Comparison of ENCODE assay signal across 8 mouse cellular contexts in the genomic region with DNA sequence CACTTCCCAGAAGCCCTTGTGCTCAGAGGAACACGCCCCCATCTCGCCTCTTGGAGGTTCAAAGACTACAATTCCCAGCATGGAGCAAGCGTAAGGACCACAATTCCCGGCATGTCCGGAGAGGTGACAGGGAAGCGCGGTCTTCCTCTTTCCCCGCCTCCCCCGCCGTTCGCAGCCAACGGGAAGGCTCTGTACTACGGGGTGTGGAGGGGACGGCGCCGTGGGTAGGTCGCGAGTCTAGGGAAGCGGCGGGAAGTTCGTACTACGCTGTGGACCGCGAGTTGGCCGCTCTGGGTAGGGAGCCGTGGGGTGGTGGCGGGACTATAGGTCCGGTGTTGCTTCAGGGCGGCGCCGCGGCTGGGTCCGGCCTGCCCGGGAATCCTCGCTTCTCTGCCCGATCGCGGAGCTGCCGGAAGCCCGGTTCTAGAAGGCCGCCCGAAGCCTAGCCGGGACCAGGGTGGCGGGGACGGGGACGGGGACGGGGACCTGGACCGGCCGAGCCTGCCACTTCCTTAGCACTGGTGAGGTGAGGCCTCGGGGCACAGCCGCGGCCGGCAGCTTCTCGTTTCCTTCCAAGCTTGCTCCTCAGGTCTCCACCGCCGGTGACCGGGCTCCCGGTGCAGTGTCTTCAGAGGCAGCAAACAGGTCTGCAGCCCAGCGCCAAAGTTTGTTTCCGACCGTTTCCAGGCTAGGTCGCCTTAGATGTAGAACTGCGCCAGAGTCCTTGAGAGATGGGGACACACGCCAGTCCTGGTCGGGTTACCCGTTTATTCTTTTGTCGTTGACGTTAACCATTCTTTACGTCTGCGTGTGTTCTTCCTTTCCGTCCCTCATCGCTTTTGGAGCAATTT. TPM values are rescaled to one million over a fixed set of nuclear protein-coding genes. Genes with fewer than 3 reads are reported as not detected.
DNase-seq lines count a peak whose midpoint lies in the region; ATAC-seq and TF ChIP-seq lines count a peak whose summit lies in the region.

A gene (plus strand): TSS at position 164 of the 851 bp plus-strand sequence.

- H3K9me3 ChIP-seq in hindbrain, embryonic 13.5 days = no peaks in the 10 kb centered on the region

- POLR2A ChIA-PET in Patski (lab: Charles Lee) = interaction anchor here (0.6 kb wide), 1 partner anchor 174 kb away, joined by 3 read pairs; no protein-coding TSS in a partner anchor

- peak within 1 kb of the TSS; percentile 93 for H3K4me2 ChIP-seq in hindbrain, embryonic 13.5 days

- H3K4me1 ChIP-seq in hindbrain, embryonic 13.5 days (replicated peaks) = peaks cover 12% of the 10 kb centered on the region

- CTCF ChIA-PET in Patski (lab: Charles Lee) = no interaction called here

- in situ Hi-C loops in Patski (cut with MboI; ENCODE audit: low pct_unique_long_range_greater_than_20kb) = no loop called here

- peak within 1 kb of the TSS; percentile 80 for H3K9ac ChIP-seq in hindbrain, embryonic 13.5 days

- peak within 1 kb of the TSS; percentile 48 for H3K27ac ChIP-seq in hindbrain, embryonic 13.5 days

- TF ChIP-seq CTCF in Patski (IDR thresholded peaks at IDR 0.05) = no peak

- H3K27me3 ChIP-seq in Patski = no peaks in the 10 kb centered on the region
- no peaks in the 10 kb centered on the region for H3K27me3 ChIP-seq in hindbrain, embryonic 13.5 days

- DNase-seq in Patski (ENCODE audit: low read depth, low spot score) = peak; percentile 80
- peak; percentile 97 for DNase-seq in cerebellum, postnatal 14 days
- DNase-seq in frontal cortex, postnatal 14 days (ENCODE audit: low spot score in 2 of 2) = peak; percentile 96
- peak; percentile 84 to 87 for DNase-seq in layer of hippocampus, postnatal 25 days (ENCODE audit: extremely low spot score in 1 of 2, low spot score in 1 of 2)
- DNase-seq in lung, postnatal 25 days (ENCODE audit: low spot score) = peak; percentile 98
- DNase-seq in retina, embryonic 14.5 days (ENCODE audit: low spot score) = peak; percentile 96
- peak; percentile 90 for DNase-seq in thymus, postnatal 4 days

- H3K4me3 ChIP-seq in hindbrain, embryonic 13.5 days = peak within 1 kb of the TSS; percentile 74

- WGBS in hindbrain, embryonic 13.5 days = 1% methylated on average over 72 of the region's 72 CpGs

- H3K36me3 ChIP-seq in hindbrain, embryonic 13.5 days = no peaks in the 10 kb centered on the region

- peak; percentile 100 for ATAC-seq in Patski
- ATAC-seq in hindbrain, embryonic 13.5 days (ENCODE audit: low FRiP score) = peak; percentile 99

RNA-seq across cellular contexts. Expression of the gene that starts here (rescaled TPM):
- polyA plus RNA-seq in Patski (2021) = 20.3 TPM
- 40.3 and 40.7 TPM in 2 replicates for polyA plus RNA-seq in hindbrain, embryonic 13.5 days (2015; fragmentation: Nextera tagmentation; extraction: Ambion mirVana)
- total RNA-seq in layer of hippocampus, postnatal 25 days (2021) = 10 to 100 TPM; 16.6 to 17.7 TPM

Comparison
In these comparisons a context has a peak if more than half of its experiments do, and no peak if none do; other contexts are left out.
1. Peak in every context shown above with its lines: DNase-seq, ATAC-seq, H3K4me3 ChIP-seq and H3K27ac ChIP-seq.